Mouse (Mus musculus): ENCODE data around the gene Dgkg. TPM values are rescaled to one million over a fixed set of nuclear protein-coding genes. Genes with fewer than 3 reads are reported as not detected.

The Dgkg gene
- total and polyA plus RNA-seq, 2 experiments from 2014 or later = 12.0 to 15.8 TPM

DNA sequence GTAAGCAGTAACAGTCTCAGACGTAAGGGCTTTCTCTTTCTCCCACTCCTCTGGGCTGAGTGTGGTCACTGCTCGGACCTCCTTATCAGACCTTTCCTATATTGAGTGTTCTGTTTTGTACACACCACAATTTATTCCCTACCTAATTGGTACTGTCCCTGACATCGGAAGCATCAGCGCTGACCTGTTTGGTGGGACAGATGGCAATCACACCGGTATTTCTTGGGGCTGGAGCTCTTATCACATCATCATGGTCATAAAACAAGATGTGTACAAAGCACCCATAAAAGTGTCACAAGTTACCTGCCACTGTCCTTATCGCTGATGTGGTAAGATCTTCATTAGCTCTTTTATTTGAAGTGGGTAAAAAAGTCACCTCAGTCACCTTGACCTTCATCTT lies 155.2 kb downstream of the Dgkg start:
- WGBS = 92% methylated on average over 6 of the region's 6 CpGs
- Histone ChIP-seq H3K4me1 (ENCODE audit: insufficient read depth) (peaks cover 9% of the 10 kb centered on the region; the same call in 1 of the 2 replicates), H3K27me3 (ENCODE audit: insufficient read depth, low read length) (no peaks in the 10 kb centered on the region), H3K36me3 (ENCODE audit: insufficient read depth) (no peaks in the 10 kb centered on the region), H3K4me3 (ENCODE audit: low read depth, low read length) (no peak overlapping the region), H3K9ac (no peak overlapping the region), H3K27ac (ENCODE audit: low read depth, low read length) (no peak overlapping the region), H3K9me3 (ENCODE audit: low read length) (no peaks in the 10 kb centered on the region), H3K4me2 (ENCODE audit: low read depth) (no peak overlapping the region)
- DNase-seq (no peak), ATAC-seq (no peak)
- TF ChIP-seq CTCF (IDR thresholded peaks at IDR 0.05; ENCODE audit: low read depth) = no peak

DNA sequence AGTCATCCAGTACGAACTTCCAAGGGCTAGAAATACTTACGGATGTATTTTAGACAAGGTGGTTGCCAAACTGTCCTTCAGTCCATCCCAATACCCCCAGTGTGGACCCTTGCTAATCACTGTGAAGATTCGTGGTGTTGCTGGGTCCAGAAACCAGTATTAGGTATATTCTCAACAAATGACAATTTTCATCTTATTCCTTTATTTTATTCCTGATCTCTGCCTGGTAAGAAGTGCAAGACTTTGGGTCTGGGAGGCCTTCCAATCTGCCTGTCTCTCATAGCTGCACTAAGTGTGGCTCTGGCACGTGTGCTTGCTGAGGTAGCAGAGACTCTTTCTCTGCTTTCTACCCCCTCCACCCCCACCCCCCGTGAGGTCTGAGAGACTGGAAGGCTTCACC lies 156.5 kb downstream of the Dgkg start:
- no peak for TF ChIP-seq CTCF (IDR thresholded peaks at IDR 0.05; ENCODE audit: low read depth)
- Histone ChIP-seq H3K27ac (ENCODE audit: low read depth, low read length) (no peak overlapping the region), H3K4me2 (ENCODE audit: low read depth) (no peak overlapping the region), H3K36me3 (ENCODE audit: insufficient read depth) (no peaks in the 10 kb centered on the region), H3K9ac (no peak overlapping the region), H3K4me1 (ENCODE audit: insufficient read depth) (peaks cover 9% of the 10 kb centered on the region; the same call in 1 of the 2 replicates), H3K27me3 (ENCODE audit: insufficient read depth, low read length) (no peaks in the 10 kb centered on the region), H3K4me3 (ENCODE audit: low read depth, low read length) (no peak overlapping the region), H3K9me3 (ENCODE audit: low read length) (no peaks in the 10 kb centered on the region)
- no peak for DNase-seq
- no peak for ATAC-seq
- WGBS = 79% methylated on average over 5 of the region's 5 CpGs

DNA sequence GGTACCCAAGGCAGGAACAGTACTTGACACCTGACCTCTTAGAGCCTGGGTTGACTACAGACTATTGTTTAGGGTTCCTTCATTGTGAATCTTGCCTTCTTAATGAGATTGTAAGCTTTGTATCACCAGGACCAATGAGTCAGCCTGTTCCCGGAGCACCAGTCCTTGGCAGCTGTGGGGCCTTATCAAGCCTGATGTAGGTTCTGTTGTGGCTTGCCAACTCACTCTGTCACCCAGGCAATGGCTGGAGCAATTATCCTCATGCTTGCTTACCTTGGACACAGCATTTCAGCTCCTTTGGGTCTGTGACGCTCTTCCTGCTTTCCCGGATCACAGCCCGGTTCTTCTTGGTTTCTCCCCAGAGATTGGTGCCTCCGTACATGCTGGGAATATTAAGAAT lies 157.1 kb downstream of the Dgkg start:
- H3K4me3 ChIP-seq (ENCODE audit: low read depth, low read length) = no peak overlapping the region
- ATAC-seq (no peak), DNase-seq (no peak)
- H3K27me3 ChIP-seq (ENCODE audit: insufficient read depth, low read length) = no peaks in the 10 kb centered on the region
- H3K9me3 ChIP-seq (ENCODE audit: low read length) = no peaks in the 10 kb centered on the region
- no peak overlapping the region for H3K9ac ChIP-seq
- H3K4me2 ChIP-seq (ENCODE audit: low read depth) = no peak overlapping the region
- TF ChIP-seq CTCF (IDR thresholded peaks at IDR 0.05; ENCODE audit: low read depth) = no peak
- 85% methylated on average over 5 of the region's 5 CpGs for WGBS
- no peak overlapping the region for H3K27ac ChIP-seq (ENCODE audit: low read depth, low read length)
- H3K4me1 ChIP-seq (ENCODE audit: insufficient read depth) = peaks cover 6% of the 10 kb centered on the region; the same call in 1 of the 2 replicates
- H3K36me3 ChIP-seq (ENCODE audit: insufficient read depth) = no peaks in the 10 kb centered on the region

DNA sequence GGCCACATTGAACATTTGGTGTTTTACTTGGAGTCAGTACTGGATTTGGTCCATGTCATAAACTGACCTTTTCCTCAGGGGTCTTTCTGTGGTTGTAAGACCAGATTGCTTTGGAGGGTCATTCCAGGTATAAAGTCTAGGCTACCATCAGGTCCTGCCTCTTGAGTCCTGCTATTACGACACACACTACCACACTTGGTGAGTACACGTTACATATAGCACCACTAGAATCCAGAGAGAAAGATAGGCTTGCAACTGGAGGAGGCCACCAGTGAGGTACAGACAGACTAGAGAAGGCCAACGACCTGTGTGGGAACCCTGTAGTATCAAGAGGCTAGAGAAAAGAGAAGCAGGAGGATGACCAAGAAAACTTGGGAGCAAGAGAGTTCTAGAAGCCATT lies 157.6 kb downstream of the Dgkg start:
- Histone ChIP-seq H3K4me2 (ENCODE audit: low read depth) (no peak overlapping the region), H3K9ac (no peak overlapping the region), H3K4me3 (ENCODE audit: low read depth, low read length) (no peak overlapping the region), H3K9me3 (ENCODE audit: low read length) (no peaks in the 10 kb centered on the region), H3K4me1 (ENCODE audit: insufficient read depth) (0 out of 2 replicates have a peak, but pooled peaks cover 5% of the 10 kb centered on the region), H3K36me3 (ENCODE audit: insufficient read depth) (no peaks in the 10 kb centered on the region), H3K27ac (ENCODE audit: low read depth, low read length) (no peak overlapping the region), H3K27me3 (ENCODE audit: insufficient read depth, low read length) (no peaks in the 10 kb centered on the region)
- WGBS = 95% methylated on average over 3 of the region's 3 CpGs
- ATAC-seq (no peak), DNase-seq (no peak)
- TF ChIP-seq CTCF (IDR thresholded peaks at IDR 0.05; ENCODE audit: low read depth) = no peak

DNA sequence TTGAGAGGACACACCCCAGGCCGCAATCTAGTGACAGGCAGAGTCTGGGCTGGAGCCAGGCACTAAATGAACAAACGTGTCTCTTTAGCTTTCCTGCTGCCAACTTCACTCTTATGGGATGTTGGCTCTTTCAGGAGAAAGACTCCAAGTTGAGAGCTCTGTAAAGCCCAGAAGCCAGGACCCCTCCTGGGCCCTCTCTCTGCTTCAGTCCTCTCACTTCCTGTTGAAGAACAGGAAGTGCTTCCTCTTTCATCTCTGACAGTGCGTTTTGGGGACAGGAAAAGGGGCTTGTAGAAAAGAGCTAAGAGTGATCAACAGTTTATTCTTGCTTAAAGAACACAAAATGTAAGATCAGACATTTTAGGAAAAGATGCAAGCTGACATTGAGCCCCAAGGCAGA lies 159.0 kb downstream of the Dgkg start:
- ATAC-seq (no peak), DNase-seq (no peak)
- no peak overlapping the region for H3K4me2 ChIP-seq (ENCODE audit: low read depth)
- 60% methylated on average over 3 of the region's 3 CpGs for WGBS
- no peak overlapping the region for H3K9ac ChIP-seq
- no peak overlapping the region for H3K27ac ChIP-seq (ENCODE audit: low read depth, low read length)
- no peaks in the 10 kb centered on the region for H3K27me3 ChIP-seq (ENCODE audit: insufficient read depth, low read length)
- TF ChIP-seq CTCF (IDR thresholded peaks at IDR 0.05; ENCODE audit: low read depth) = no peak
- H3K36me3 ChIP-seq (ENCODE audit: insufficient read depth) = no peaks in the 10 kb centered on the region
- no peaks in the 10 kb centered on the region for H3K9me3 ChIP-seq (ENCODE audit: low read length)
- no peaks in the 10 kb centered on the region for H3K4me1 ChIP-seq (ENCODE audit: insufficient read depth)
- H3K4me3 ChIP-seq (ENCODE audit: low read depth, low read length) = no peak overlapping the region

DNA sequence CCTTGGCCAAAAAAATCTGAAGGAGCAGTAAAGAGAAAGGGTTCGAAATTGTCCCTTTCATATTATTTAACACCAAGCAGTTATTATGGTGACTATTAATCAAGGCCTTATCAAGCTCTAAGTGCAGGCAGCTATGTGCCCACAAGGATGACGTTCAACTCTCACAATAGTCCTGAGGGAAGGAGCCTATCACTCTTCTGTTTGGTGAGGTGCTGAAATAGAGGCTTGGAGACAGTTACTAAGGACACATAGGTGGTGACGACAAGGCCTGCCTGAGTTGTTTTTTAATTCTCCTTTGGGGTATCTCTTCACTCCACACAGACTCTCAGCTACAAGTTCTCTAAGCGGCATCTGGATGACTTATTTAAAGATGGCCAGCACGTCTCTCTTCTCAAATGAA lies 161.8 kb downstream of the Dgkg start:
- DNase-seq = no peak
- no peak for TF ChIP-seq CTCF (IDR thresholded peaks at IDR 0.05; ENCODE audit: low read depth)
- Histone ChIP-seq H3K9me3 (ENCODE audit: low read length) (no peaks in the 10 kb centered on the region), H3K27me3 (ENCODE audit: insufficient read depth, low read length) (no peaks in the 10 kb centered on the region), H3K4me1 (ENCODE audit: insufficient read depth) (no peaks in the 10 kb centered on the region), H3K36me3 (ENCODE audit: insufficient read depth) (no peaks in the 10 kb centered on the region), H3K4me3 (ENCODE audit: low read depth, low read length) (no peak overlapping the region), H3K4me2 (ENCODE audit: low read depth) (no peak overlapping the region), H3K9ac (no peak overlapping the region), H3K27ac (ENCODE audit: low read depth, low read length) (no peak overlapping the region)
- 86% methylated on average over 5 of the region's 5 CpGs for WGBS
- ATAC-seq = no peak

DNA sequence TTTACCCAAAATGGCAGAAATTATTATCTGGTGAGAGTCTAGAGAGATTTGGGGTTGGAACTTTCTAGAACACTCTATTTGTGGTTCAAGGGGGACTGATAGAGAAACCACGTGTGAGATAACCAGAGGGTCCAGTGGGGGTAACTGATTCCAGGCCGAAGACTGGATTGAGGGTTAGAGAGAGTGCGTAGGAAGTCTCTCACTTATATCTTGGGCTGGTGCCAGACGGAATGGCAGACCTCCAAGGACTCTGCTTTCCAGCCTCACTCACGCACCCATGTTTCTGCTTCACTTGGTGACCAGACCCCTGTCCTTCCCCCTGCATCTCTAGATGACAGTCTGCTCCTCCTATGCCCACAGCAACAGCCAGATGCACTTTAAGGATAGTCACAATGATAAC lies 162.2 kb downstream of the Dgkg start:
- H3K4me3 ChIP-seq (ENCODE audit: low read depth, low read length) = no peak overlapping the region
- H3K27me3 ChIP-seq (ENCODE audit: insufficient read depth, low read length) = no peaks in the 10 kb centered on the region
- ATAC-seq (no peak), DNase-seq (no peak)
- H3K36me3 ChIP-seq (ENCODE audit: insufficient read depth) = no peaks in the 10 kb centered on the region
- no peak overlapping the region for H3K27ac ChIP-seq (ENCODE audit: low read depth, low read length)
- no peaks in the 10 kb centered on the region for H3K9me3 ChIP-seq (ENCODE audit: low read length)
- H3K9ac ChIP-seq = no peak overlapping the region
- no peaks in the 10 kb centered on the region for H3K4me1 ChIP-seq (ENCODE audit: insufficient read depth)
- no peak for TF ChIP-seq CTCF (IDR thresholded peaks at IDR 0.05; ENCODE audit: low read depth)
- no peak overlapping the region for H3K4me2 ChIP-seq (ENCODE audit: low read depth)
- WGBS = 55% methylated on average over 5 of the region's 5 CpGs

DNA sequence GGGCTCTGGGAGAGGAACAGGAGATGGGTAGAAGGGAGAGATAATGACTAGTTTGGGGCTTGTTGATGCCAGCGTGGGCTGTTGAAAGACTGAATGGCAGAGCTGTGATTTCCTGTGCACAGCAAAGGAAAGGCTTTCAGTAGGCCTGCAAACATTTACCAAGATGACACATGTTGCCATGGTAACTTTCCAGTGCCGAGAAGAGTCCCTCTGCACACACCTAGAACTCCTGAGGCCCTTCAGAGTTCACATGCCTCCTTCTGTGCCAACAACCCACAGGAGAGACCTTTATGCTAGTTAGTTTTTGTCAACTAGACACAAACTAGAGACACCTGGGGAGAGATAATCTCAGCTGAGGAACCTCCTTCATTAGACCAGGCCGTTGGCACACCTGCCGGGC lies 163.6 kb downstream of the Dgkg start:
- Histone ChIP-seq H3K9ac (no peak overlapping the region), H3K9me3 (ENCODE audit: low read length) (no peaks in the 10 kb centered on the region), H3K4me1 (ENCODE audit: insufficient read depth) (no peaks in the 10 kb centered on the region), H3K4me3 (ENCODE audit: low read depth, low read length) (no peak overlapping the region), H3K4me2 (ENCODE audit: low read depth) (no peak overlapping the region), H3K27ac (ENCODE audit: low read depth, low read length) (no peak overlapping the region), H3K36me3 (ENCODE audit: insufficient read depth) (no peaks in the 10 kb centered on the region), H3K27me3 (ENCODE audit: insufficient read depth, low read length) (no peaks in the 10 kb centered on the region)
- DNase-seq (no peak), ATAC-seq (peak; percentile 54)
- no peak for TF ChIP-seq CTCF (IDR thresholded peaks at IDR 0.05; ENCODE audit: low read depth)
- WGBS = 60% methylated on average over 4 of the region's 4 CpGs
